Mouse (Mus musculus): ENCODE results near the gene Kifap3.
A peak's percentile ranks its signal among the peaks of the same experiment; 100 is the strongest.
"Not testable (repeated sequence)": the region's sequence is repeated elsewhere in the genome, so short reads cannot be mapped to it uniquely, and the experiment has no call there.

Gene Kifap3

GRCm38 (mm10) chr1:163779336-163780115, at the start of gene Kifap3:
Gene Kifap3, plus strand, starts transcription at chr1:163779583.
- DNase-seq (ENCODE audit: low spot score), result peak; percentile 98

- not testable (repeated sequence) for DNase-seq (ENCODE audit: low spot score)
These were observed 48.2 kb upstream of the Kifap3 start for GRCm38 (mm10) chr1:163731166-163731565.

- DNase-seq (ENCODE audit: low spot score), result no peak
These were observed 42.7 kb upstream of the Kifap3 start for GRCm38 (mm10) chr1:163736441-163737238.

- DNase-seq (ENCODE audit: low spot score), result no peak
These were observed 42.2 kb upstream of the Kifap3 start for GRCm38 (mm10) chr1:163737239-163737533.

- DNase-seq (ENCODE audit: low spot score), result no peak
These were observed 27.9 kb upstream of the Kifap3 start for GRCm38 (mm10) chr1:163751360-163751992.

GRCm38 (mm10) chr1:163757462-163758207, 21.7 kb upstream of the Kifap3 start:
- DNase-seq (ENCODE audit: low spot score), result no peak

GRCm38 (mm10) chr1:163783577-163783976, 4.2 kb downstream of the Kifap3 start:
- DNase-seq (ENCODE audit: low spot score), result not testable (repeated sequence)

- no peak for DNase-seq (ENCODE audit: low spot score)
These were observed 42.0 kb downstream of the Kifap3 start for GRCm38 (mm10) chr1:163821365-163821764.

GRCm38 (mm10) chr1:163829482-163829881, 50.1 kb downstream of the Kifap3 start:
- no peak for DNase-seq (ENCODE audit: low spot score)

- no peak for DNase-seq (ENCODE audit: low spot score)
These were observed 54.7 kb downstream of the Kifap3 start for GRCm38 (mm10) chr1:163834066-163834465.

- DNase-seq (ENCODE audit: low spot score), result no peak
These were observed 55.7 kb downstream of the Kifap3 start for GRCm38 (mm10) chr1:163835062-163835461.

GRCm38 (mm10) chr1:163838482-163838881, 59.1 kb downstream of the Kifap3 start:
- DNase-seq (ENCODE audit: low spot score), result not testable (repeated sequence)

GRCm38 (mm10) chr1:163840555-163840954, 61.2 kb downstream of the Kifap3 start:
- DNase-seq (ENCODE audit: low spot score), result no peak

GRCm38 (mm10) chr1:163842238-163842637, 62.9 kb downstream of the Kifap3 start:
- DNase-seq (ENCODE audit: low spot score), result no peak

GRCm38 (mm10) chr1:163843899-163844298, 64.5 kb downstream of the Kifap3 start:
- no peak for DNase-seq (ENCODE audit: low spot score)

- DNase-seq (ENCODE audit: low spot score), result no peak
These were observed 73.6 kb downstream of the Kifap3 start for GRCm38 (mm10) chr1:163852884-163853560.

GRCm38 (mm10) chr1:163858420-163858819, 79.0 kb downstream of the Kifap3 start:
- no peak for DNase-seq (ENCODE audit: low spot score)

- no peak for DNase-seq (ENCODE audit: low spot score)
These were observed 82.2 kb downstream of the Kifap3 start for GRCm38 (mm10) chr1:163861538-163861937.

GRCm38 (mm10) chr1:163873158-163873557, 93.8 kb downstream of the Kifap3 start:
- no peak for DNase-seq (ENCODE audit: low spot score)

GRCm38 (mm10) chr1:163889629-163890028, 110.2 kb downstream of the Kifap3 start:
- no peak for DNase-seq (ENCODE audit: low spot score)

GRCm38 (mm10) chr1:163893294-163893693, 113.9 kb downstream of the Kifap3 start:
- no peak for DNase-seq (ENCODE audit: low spot score)
